Mouse (Mus musculus) adrenal gland, postnatal 25 days (tissue): Measurements from ENCODE around the gene Nkx6-2. TPM values are rescaled to one million over a fixed set of nuclear protein-coding genes. Genes with fewer than 3 reads are reported as not detected.
A peak's percentile ranks its signal among the peaks of the same experiment; 100 is the strongest.

Source experiments
- DNase-seq: peaks from one replicate; pipeline ENCODE4 v3.0.0; 2021; ENCODE audit warnings: mixed read lengths
- long read RNA-seq: library from polyadenylated mRNA; stranded (forward); transcript quantifications from one replicate; pipeline ENCODE4 v2.0.0, GENCODE M21; 2021
- total RNA-seq: library from RNA; stranded (reverse); gene quantifications from 2 replicates; pipeline ENCODE4 v1.2.3, GENCODE M21; 2021

The Nkx6-2 gene
- total RNA-seq: not detected in 2 replicates
- long read RNA-seq: 0 reads

DNA sequence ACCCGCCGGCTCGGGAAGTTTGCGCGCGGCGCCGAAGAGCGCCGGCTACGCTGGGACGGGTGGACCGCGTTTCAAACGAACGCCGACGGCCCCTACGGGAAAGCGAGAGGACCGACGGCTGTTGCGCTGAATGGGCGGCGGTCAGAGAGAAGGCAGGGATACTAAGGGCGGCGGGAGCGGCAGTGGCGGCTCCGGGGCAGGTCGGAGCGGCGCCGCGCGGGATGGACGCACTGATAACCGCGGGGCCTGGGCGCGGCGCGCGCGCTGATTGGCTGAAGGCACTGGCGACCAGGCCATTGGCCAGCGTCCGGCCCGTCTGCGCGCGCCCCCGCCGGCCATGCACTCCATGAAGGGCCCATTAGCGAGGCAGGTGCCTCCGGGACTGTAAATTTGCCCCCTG, at the start of gene Nkx6-2:
Gene Nkx6-2, minus strand, starts transcription at position 203 of the 400 bp plus-strand sequence.
- peak; percentile 69 for DNase-seq

DNA sequence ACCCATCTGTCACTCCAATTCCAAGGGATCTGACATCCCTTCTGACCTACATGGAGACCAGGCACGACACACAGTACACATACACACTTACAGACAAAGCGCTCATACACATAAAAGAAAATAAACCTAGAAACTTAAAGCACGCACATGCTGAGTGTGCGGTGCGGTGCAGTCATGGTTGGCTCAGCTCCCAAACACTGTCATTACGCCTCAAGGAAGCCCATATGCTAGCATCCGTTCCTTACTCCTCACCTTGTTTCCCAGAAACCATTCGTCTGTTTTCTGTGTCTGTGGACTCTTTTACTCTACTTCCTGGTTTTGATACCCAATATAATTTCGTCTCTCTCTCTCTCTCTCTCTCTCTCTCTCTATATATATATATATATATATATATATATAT, 42.6 kb upstream of the Nkx6-2 start:
- no peak for DNase-seq

- no peak for DNase-seq
Measured at GRCm38 (mm10) chr7:139622568-139622967, 40.0 kb upstream of the Nkx6-2 start.

DNA sequence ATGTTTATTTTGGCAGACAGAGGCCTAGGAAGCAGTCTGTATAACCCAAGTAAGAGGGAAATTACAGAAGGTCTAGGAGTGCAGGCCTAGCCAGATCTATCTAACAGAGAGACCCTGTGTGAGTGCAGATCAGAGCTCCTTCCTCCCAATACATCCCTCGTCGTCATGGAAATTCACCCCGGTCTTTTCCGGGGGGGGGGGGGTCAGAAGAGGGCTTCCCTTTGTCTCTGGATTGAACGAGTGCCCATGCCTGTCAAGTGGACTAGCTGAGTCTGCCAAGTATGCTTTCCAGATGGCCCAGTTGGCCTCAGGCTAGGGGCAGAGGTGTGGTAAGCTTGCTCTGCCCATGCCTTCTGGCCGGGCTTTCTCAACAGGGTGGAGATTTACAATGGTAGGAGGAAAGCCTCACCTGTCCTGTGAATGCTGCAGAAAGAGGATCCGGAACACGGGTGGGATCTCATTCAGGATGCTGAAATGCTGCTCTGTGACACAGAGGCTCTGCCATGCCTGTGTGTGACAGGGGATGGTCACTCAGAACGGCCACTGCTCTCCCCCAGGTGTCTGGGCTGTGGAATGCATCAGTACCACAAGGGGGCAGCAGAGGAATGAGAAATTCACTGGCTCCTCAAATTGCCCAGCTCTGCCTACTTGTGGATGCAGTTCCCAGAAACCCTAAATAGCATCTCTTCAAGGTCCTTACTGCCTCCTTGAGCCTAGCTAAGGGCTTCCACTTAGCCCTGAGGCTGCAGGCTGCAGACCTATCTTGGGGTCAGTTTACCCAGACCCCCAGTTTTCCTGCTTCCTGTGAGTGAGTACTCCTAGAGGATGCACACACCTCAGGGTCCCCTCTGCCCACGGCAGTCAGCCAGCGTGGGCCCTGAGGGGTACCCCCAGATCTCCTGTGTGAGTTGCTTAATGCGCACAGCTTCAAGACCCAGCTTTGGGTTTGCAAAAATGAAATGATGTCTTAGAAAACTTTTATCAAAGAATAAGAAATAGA, 33.5 kb upstream of the Nkx6-2 start:
- DNase-seq: peak; percentile 56

- no peak for DNase-seq
Measured at GRCm38 (mm10) chr7:139610328-139610727, 27.7 kb upstream of the Nkx6-2 start.

GRCm38 (mm10) chr7:139595862-139596261, 13.3 kb upstream of the Nkx6-2 start:
- no peak for DNase-seq

DNA sequence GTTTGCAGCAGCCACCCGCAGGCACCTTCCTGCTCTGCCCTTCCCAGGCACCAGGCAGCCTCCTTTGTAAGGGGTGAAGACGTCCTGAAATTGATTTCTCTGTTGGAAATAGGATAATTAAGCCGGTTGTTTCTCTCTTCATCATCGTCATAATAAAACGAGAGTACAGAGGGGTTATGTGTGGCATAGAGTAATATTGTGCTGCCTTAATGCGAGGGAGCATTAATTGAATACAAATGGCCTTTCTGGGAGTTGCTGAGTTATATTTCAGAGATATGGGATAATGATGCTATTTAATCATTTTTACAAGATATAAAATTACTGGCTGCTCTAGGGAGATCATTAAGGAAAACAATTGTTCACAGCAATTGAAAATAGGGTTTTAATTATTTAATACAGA, 12.7 kb upstream of the Nkx6-2 start:
- DNase-seq: no peak

GRCm38 (mm10) chr7:139591311-139591710, 8.7 kb upstream of the Nkx6-2 start:
- no peak for DNase-seq

DNA sequence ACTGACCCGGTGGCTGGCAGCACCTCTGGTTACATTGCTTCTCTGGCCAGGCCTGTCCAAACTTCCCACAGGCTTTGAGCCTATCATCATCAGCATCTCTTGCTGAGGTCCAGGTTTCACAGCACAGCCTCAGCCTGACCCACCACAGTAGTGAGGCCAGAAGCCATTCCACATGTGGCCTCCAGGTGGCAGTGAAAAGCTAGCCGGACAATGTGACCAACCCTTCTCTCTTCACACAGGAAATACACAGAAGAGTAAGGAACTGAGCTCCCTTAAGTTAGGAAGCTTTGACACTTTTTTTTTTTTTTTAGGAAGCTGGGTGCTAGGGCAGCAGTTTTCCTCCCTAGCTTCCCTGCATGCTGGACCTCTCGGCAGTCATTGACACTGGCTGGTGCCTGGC, 7.7 kb upstream of the Nkx6-2 start:
- DNase-seq: peak; percentile 24

GRCm38 (mm10) chr7:139587919-139588318, 5.3 kb upstream of the Nkx6-2 start:
- no peak for DNase-seq

DNA sequence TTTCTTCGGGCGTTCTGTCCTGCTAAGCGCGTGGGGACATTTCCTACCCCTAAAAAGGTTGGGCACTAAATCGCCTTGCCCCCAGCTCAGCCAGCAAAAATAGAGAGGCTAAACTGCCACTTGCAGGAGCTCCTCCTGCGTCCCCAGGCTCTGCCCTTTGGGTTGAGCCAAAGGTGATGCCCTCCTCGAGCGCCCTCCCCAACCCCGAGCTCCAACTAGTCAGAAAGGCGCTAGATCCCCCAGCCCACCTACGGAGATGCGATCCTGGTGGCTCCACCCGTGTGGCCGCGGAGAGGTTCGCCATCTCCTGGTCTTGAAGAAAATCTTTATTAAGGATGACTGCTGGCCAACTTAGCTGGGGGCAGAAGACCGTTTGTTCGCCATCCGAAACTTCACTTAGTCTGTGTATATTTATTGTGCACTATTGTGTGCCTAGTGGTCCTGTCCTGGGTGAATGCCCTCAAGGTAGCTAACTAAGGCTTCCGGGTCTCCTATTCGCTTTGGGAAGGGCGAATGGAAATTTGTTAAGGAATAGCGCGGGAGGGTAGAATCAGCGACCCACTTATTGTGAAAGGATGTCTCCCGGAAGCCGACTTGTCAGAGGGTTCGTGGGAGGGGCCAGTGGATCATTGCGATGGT, 2.7 kb upstream of the Nkx6-2 start:
- DNase-seq: no peak

- no peak for DNase-seq
Measured at GRCm38 (mm10) chr7:139584221-139585175, 1.9 kb upstream of the Nkx6-2 start.

GRCm38 (mm10) chr7:139583094-139583737, 619 bp upstream of the Nkx6-2 start:
- DNase-seq: no peak

GRCm38 (mm10) chr7:139581801-139582571, 611 bp downstream of the Nkx6-2 start:
- peak; percentile 24 for DNase-seq

- peak; percentile 3 for DNase-seq
Measured at GRCm38 (mm10) chr7:139580851-139581775, 1.5 kb downstream of the Nkx6-2 start.

- peak; percentile 20 for DNase-seq
Measured at GRCm38 (mm10) chr7:139579261-139579905, 3.2 kb downstream of the Nkx6-2 start.

- DNase-seq: no peak
Measured at GRCm38 (mm10) chr7:139576064-139576686, 6.4 kb downstream of the Nkx6-2 start.

GRCm38 (mm10) chr7:139572665-139573064, 9.9 kb downstream of the Nkx6-2 start:
- no peak for DNase-seq

DNA sequence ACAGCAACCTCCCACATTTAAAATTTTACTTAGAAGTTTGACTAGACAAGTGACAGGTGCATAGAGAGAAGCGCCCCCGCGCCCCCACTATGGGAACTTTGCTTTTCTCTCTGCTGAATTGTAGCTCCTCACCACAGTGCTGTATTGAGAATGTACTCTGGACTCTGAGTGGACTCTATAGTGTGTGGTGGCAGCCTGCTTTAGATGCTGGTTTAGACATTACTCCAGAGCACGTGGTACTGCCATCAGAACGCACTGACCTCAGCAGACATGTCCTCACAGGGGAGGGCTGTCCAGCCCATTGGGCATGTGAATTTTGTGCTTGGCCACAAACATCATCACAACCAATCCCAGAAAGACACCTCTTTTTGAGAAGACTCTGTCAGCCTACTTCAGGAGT, 11.8 kb downstream of the Nkx6-2 start:
- no peak for DNase-seq
